Mouse (Mus musculus) layer of hippocampus, adult 2 months (tissue): ENCODE measurements around the gene Agmat. TPM values are rescaled to one million over a fixed set of nuclear protein-coding genes. Genes with fewer than 3 reads are reported as not detected.
A peak's percentile ranks its signal among the peaks of the same experiment; 100 is the strongest.

Experiments used
- DNase-seq, 2 experiments: peaks; one replicate each; pipeline ENCODE4 v3.0.0; 2022; ENCODE audit warnings: low spot score in 2 of 2
- H3K27ac ChIP-seq: fragments of 200-600 bp; 2 replicates; pipeline ENCODE4 v1.8.1; 2022
- H3K4me3 ChIP-seq: fragments of 200-600 bp; 2 replicates; pipeline ENCODE4 v1.8.1; 2022; ENCODE audit warnings: mild to moderate bottlenecking
- CTCF ChIP-seq: fragments of 200-600 bp; conservative IDR thresholded peaks from 2 replicates; pipeline ENCODE4 v1.8.1; 2022; ENCODE audit warnings: antibody characterized with exemption, mild to moderate bottlenecking, moderate library complexity
- total RNA-seq, 2 experiments: library from RNA; stranded (reverse); gene quantifications; 2 replicates each; pipeline ENCODE4 v1.2.3; 2021

Gene Agmat
- total RNA-seq, 2 experiments from 2014 or later = not detected

DNA sequence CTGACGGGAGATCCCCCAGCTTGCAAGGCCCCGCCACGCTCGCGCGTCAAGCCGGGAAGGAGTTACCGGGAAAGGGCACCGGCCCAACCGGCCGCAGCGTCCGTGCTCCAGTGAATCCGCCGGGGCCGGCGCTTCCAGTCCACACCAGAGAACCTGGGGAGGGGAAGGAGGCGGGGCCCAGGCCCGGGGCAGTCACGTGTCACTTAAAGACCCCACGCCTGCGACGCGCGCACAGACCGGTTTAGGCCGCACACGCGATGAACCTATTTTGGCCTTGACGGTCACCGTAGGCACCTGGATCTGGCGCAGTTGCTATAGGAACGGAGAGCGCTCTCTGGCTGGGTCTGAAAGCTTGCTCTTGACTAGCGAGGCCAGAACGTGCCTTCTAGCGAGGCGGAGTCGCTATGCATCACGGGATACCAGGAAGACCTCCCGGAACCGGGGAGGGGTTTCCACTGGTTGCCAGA, 44.1 kb downstream of the Agmat start, which contains the start of gene Dnajc16:
TSS of gene Dnajc16 (minus strand) at position 408 of the 467 bp plus-strand sequence.
- peak within 1 kb of the TSS; percentile 96 for H3K27ac ChIP-seq
- peak; percentile 96 to 98 for DNase-seq
- peak; percentile 22 for TF ChIP-seq CTCF

GRCm38 (mm10) chr4:141791486-141791885, 45.0 kb downstream of the Agmat start:
- H3K27ac ChIP-seq = peak overlapping the region; percentile 96
- no peak for TF ChIP-seq CTCF
- DNase-seq = no peak
- H3K4me3 ChIP-seq = no peak overlapping the region

More for the DNA sequence above, 44.1 kb downstream of the Agmat start, which contains the start of gene Dnajc16:
- H3K4me3 ChIP-seq = peak within 1 kb of the TSS; percentile 78

- Histone ChIP-seq H3K27ac (peak overlapping the region; percentile 90), H3K4me3 (no peak overlapping the region)
- TF ChIP-seq CTCF = no peak
- no peak for DNase-seq
These were observed 45.5 kb downstream of the Agmat start for GRCm38 (mm10) chr4:141791951-141792350.

DNA sequence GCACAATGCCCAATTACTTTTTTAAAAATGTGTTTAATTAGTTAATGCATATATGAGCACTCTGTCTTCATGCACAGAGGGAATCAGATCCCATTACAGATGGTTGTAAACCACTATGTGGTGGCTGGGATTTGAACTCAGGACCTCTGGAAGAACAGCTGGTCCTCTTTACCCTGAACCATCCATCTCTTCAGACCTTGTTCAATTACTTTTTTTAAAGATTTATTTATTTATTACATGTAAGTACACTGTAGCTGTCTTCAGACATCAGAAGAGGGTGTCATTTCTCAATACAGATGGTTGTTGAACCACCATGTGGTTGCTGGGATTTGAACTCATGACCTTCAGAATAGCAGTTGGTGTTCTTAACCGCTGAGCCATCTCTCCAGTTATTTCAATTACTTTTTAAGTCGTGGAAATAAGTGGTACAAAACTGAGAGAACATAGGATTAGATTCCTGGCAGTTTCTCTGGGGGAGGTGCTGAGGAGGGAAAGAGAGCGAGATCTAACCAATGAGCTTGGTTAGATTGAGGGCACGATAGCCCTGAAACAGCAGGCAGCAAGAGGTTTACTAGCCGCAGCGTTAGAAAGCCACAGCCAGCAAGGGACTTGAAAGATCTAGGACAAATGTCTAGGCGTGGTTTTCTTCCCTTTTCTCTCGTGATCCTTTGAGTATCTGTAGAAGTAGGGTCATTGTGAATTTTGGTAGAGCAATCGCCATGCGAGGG, 46.2 kb downstream of the Agmat start:
- no peak for DNase-seq
- peak overlapping the region; percentile 91 for H3K4me3 ChIP-seq
- no peak for TF ChIP-seq CTCF
- H3K27ac ChIP-seq = peak overlapping the region; percentile 90

- H3K4me3 ChIP-seq = peak within 1 kb of the TSS; percentile 91
- peak; percentile 95 to 96 for DNase-seq
- no peak; the same call in 1 of the 2 replicates for TF ChIP-seq CTCF
- peak within 1 kb of the TSS; percentile 90 for H3K27ac ChIP-seq
These were observed 47.0 kb downstream of the Agmat start, which contains the start of gene Casp9 for GRCm38 (mm10) chr4:141793282-141794151. Gene Casp9, plus strand, starts transcription at chr4:141793612.

GRCm38 (mm10) chr4:141794152-141794535, 47.7 kb downstream of the Agmat start:
- peak overlapping the region; percentile 91 for H3K4me3 ChIP-seq
- TF ChIP-seq CTCF = no peak
- H3K27ac ChIP-seq = peak overlapping the region; percentile 90
- DNase-seq = no peak

- Histone ChIP-seq H3K4me3 (no peak overlapping the region), H3K27ac (no peak overlapping the region)
- no peak for TF ChIP-seq CTCF
- no peak for DNase-seq
These were observed 49.9 kb downstream of the Agmat start for GRCm38 (mm10) chr4:141796356-141796755.

DNA sequence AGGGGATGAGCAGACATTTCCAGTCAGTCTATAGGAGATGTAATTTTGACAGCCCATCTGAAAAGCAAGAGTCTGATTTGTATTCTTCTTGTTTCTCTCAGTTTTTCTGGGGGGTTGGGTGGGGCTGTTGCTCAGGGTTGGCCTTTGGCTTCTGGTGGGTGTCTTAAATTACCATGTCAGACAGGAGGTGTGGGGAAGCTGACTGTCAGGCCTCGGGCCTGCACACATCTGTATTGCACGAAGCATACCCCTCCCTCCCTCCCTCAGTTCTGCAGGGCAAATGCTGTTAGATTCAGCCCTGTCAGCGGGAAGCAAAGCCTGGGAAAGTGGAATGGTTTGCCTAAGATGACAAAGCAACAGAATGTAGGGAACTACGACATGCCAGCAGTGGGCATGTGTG, 50.5 kb downstream of the Agmat start:
- H3K4me3 ChIP-seq = no peak overlapping the region
- no peak for DNase-seq
- no peak overlapping the region for H3K27ac ChIP-seq
- no peak for TF ChIP-seq CTCF

GRCm38 (mm10) chr4:141797545-141797944, 51.1 kb downstream of the Agmat start:
- no peak for TF ChIP-seq CTCF
- no peak overlapping the region for H3K4me3 ChIP-seq
- no peak overlapping the region for H3K27ac ChIP-seq
- no peak for DNase-seq

DNA sequence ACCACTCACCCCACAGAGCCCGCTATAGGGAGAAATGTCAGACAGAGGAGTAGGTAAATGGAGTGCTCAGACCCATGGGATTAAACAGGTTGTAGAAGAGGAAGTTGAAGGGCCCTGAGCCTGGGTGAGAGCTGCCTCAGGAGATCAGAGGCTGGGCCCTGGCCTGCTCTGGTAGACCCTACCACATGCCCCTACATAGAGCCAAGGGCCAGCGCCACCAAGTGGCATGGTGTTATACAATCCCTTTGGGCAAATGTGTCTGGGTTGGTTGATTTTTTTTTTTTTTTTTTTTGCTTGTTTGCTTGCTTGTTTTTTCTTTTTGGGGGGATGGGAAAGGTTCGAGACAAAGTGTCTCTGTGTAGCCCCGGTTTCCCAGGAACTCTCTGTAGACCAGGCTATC, 57.6 kb downstream of the Agmat start:
- no peak overlapping the region for H3K27ac ChIP-seq
- no peak for DNase-seq
- peak; percentile 32 for TF ChIP-seq CTCF

DNA sequence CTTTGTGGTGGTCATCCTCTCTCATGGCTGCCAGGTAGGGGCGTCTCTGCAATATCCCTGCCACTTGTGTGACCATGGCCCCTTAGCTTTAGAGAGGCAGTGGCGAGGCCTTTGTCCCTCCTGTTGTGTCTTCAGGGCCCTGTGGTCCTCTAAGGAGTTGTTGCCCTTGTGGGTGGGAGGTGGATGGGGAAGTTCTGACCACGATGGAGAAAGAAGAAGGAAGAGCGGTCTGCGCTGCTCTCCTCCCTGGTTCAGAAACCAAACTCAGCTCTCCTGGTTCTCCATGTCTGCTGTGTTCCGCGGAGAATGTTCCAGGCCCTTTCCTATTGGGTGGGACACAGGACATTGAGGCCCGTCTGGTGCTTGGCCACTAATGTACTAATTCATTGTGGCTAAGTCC, 59.4 kb downstream of the Agmat start:
- TF ChIP-seq CTCF = no peak

More for the DNA sequence above, 57.6 kb downstream of the Agmat start:
- H3K4me3 ChIP-seq = no peak overlapping the region

More for the DNA sequence above, 59.4 kb downstream of the Agmat start:
- no peak overlapping the region for H3K4me3 ChIP-seq
- H3K27ac ChIP-seq = no peak overlapping the region
- DNase-seq = peak in 1 of 2 experiments; percentile 1

Other genes with a start within 250 kb of the Agmat start
- 10 to 100 TPM; 56.0 to 68.1 TPM for gene Spen, start 208.1 kb upstream of the Agmat start, total RNA-seq
- gene Fblim1, start 140.6 kb upstream of the Agmat start, total RNA-seq = under 1 TPM; 0.47 to 0.90 TPM
- gene Tmem82, start 128.0 kb upstream of the Agmat start, total RNA-seq = under 1 TPM; 0.37 to 0.56 TPM
- gene Slc25a34, start 122.9 kb upstream of the Agmat start, total RNA-seq = 1 to 10 TPM; 1.6 to 3.6 TPM
- 10 to 100 TPM; 74.1 to 80.6 TPM for gene Plekhm2, start 81.8 kb upstream of the Agmat start, total RNA-seq
- gene Rsc1a1, start 61.1 kb upstream of the Agmat start, total RNA-seq = not detected
- gene Ddi2, start 23.3 kb upstream of the Agmat start, total RNA-seq = 10 to 100 TPM; 42.8 to 50.1 TPM
- gene Dnajc16, start 44.3 kb downstream of the Agmat start, total RNA-seq = 10 to 100 TPM; 45.3 to 45.4 TPM
- 10 to 100 TPM; 25.2 to 25.6 TPM for gene Casp9, start 46.9 kb downstream of the Agmat start, total RNA-seq
- not detected for gene Cela2a, start 79.5 kb downstream of the Agmat start, total RNA-seq
- gene Ctrc, start 99.7 kb downstream of the Agmat start, total RNA-seq = not detected
- 100 to 1,000 TPM; 139 to 140 TPM for gene Efhd2, start 128.2 kb downstream of the Agmat start, total RNA-seq